Mouse (Mus musculus): Measurements from ENCODE around the gene Nfatc4.

DNA sequence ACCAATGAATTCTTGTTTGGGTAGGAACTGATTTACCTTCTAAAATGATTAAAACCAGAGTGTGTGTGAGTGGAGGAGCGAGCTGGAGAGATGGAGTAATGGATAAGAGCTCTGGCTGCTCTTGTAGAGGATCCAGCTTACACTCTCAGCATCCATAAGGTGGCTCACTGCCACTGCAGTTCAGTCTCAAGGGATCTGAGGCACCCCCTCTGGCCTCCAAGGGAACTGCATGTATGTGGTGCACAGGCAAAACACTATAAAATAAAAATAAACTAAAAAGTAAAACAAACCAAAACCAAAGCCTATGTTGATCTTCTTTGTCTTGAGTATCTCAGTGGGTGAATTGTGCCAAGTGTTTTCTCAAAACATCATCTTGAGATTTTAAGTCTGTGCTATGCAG lies 56.7 kb downstream of the Nfatc4 start:
- TF ChIP-seq GATA2 (IDR thresholded peaks at IDR 0.05; ENCODE audit: borderline replicate concordance, low read depth, low read length) (no peak), CTCF (IDR thresholded peaks at IDR 0.05; ENCODE audit: low read depth, low read length) (peak; percentile 65; the same call in 1 of the 2 replicates), GATA1 (IDR thresholded peaks at IDR 0.05; ENCODE audit: borderline replicate concordance, low read length) (no peak)

Measured in G1E (cell line).